22 mouse cellular contexts compared by ENCODE assay signal in the genomic region with DNA sequence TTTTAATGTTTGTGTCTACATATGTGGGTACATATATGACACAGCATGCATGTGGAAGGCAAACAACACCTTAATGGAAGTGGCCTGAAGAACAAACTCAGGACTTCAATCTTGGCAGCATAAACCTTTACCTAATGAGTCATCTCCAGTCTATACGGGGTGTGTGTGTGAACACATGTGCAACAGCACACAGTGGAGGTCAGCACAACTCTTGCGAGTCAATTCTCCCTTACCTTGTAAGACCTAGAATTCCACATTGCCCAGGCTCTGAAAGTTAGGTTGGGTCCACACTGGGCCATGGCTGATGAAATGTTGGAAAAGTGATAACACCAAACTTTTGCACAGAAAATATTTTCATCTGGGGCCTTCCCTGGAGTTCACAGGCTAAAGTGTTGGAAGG. TPM values are rescaled to one million over a fixed set of nuclear protein-coding genes. Genes with fewer than 3 reads are reported as not detected.
"Had no signal": no experiment of that assay in that cellular context is flagged by ENCODE, and none has a peak within 500 bp of the region (broad histone marks: within the 10 kb centered on the region; RNA-seq: fewer than 3 reads in every experiment).

No protein-coding gene starts in this region.

- ATAC-seq: intestine, embryonic 16.5 days; lung, postnatal 0 days; midbrain, embryonic 13.5 days; midbrain, embryonic 16.5 days had no signal

- H3K4me3 ChIP-seq: limb, embryonic 12.5 days; limb, embryonic 15.5 days; megakaryocyte, embryonic 14.5 days; midbrain, embryonic 10.5 days; midbrain, embryonic 13.5 days; myocyte; neural tube, embryonic 13.5 days had no signal

- H3K27me3 ChIP-seq: limb, embryonic 12.5 days; limb, embryonic 15.5 days; midbrain, embryonic 13.5 days; neural tube, embryonic 13.5 days had no signal

- H3K9ac ChIP-seq: limb, embryonic 12.5 days; limb, embryonic 15.5 days; lung, embryonic 14.5 days; midbrain, embryonic 13.5 days; neural tube, embryonic 13.5 days had no signal

- H3K9me3 ChIP-seq: limb, embryonic 12.5 days; limb, embryonic 15.5 days; midbrain, embryonic 10.5 days; midbrain, embryonic 13.5 days; neural tube, embryonic 13.5 days had no signal

- H3K27ac ChIP-seq: limb, embryonic 12.5 days; limb, embryonic 15.5 days; midbrain, embryonic 10.5 days; midbrain, embryonic 13.5 days; neural tube, embryonic 13.5 days had no signal

- H3K4me2 ChIP-seq: limb, embryonic 12.5 days; limb, embryonic 15.5 days; lung, embryonic 14.5 days; midbrain, embryonic 13.5 days; neural tube, embryonic 13.5 days had no signal

- DNase-seq: kidney, adult 18-20 months; kidney, adult 9 months; kidney, postnatal 14 days; kidney, postnatal 4 days; left cerebral cortex, postnatal 4 days; lung, embryonic 14.5 days; retina, postnatal 1 day; right cerebral cortex, postnatal 25 days; thymus, postnatal 14 days; thymus, postnatal 4 days had no signal

- H3K4me1 ChIP-seq: limb, embryonic 12.5 days; midbrain, embryonic 13.5 days; neural tube, embryonic 13.5 days had no signal

RNA-seq across cellular contexts. Expression of a gene that starts 12.3 kb away (rescaled TPM):
- total RNA-seq: monocyte, adult 5-6 weeks; neutrophil, adult 5-6 weeks had no signal

RNA-seq across cellular contexts. Expression of a gene that starts 33.1 kb away (rescaled TPM):
- total RNA-seq: monocyte, adult 5-6 weeks; neutrophil, adult 5-6 weeks had no signal

RNA-seq across cellular contexts. Expression of a gene that starts 56.0 kb away (rescaled TPM):
- total RNA-seq: monocyte, adult 5-6 weeks had no signal
- polyA plus RNA-seq: myocyte had no signal
